Mouse (Mus musculus) adrenal gland (tissue): ENCODE results near the gene Prkag1.

Source experiments
- intact Hi-C: fragments of 180-260 bp; cut with DNase I; formaldehyde crosslinking; loops from one replicate; pipeline ENCODE4 v1.15.1; 2025

Gene Prkag1

DNA sequence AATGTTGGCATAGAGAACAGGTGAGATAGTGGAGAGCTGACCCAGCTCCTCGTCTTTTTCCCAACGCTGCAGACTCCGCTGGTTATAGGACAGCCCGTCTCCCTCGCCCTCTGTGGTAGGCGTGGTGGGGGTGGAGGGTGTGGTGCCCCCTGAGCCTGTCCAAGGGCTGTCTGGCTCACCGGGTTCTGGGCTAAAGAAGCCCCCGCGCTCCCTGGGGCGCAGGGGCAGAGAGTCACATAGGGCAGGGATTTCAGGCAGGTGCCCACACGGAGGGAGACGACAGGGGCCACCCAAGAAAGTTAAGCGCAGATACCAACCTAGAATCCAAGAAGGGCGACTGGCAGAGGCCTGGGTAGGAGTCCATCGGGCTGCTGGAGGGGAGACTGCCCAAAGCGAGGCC, 22.9 kb upstream of the Prkag1 start:
- intact Hi-C loops = no loop called here

- intact Hi-C loops = no loop called here
Observed at GRCm38 (mm10) chr15:98853161-98853937, 22.0 kb upstream of the Prkag1 start.

- intact Hi-C loops = no loop called here
Observed at GRCm38 (mm10) chr15:98852733-98853132, 21.4 kb upstream of the Prkag1 start.

DNA sequence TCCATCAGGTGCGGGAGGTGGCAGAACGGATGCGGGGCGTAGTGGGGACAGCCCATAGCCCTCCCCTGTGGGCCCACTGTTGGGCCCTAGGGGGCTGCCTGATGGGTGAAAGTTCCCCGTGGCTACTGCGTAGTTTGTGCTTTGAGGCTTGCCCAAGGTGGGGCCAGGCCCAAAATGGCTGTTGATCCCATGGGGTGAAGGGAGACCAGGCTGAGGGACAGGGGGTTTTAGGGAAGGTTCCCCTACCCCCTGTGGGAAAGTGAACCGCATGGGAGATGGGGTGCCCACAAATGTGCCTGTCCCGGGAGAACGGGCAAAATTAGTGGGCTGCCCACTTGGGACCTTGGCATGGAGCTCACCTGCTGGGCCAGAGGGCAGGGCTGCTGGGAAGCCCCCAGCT, 20.8 kb upstream of the Prkag1 start:
- intact Hi-C loops = no loop called here

GRCm38 (mm10) chr15:98851229-98851818, 20.0 kb upstream of the Prkag1 start:
- intact Hi-C loops = no loop called here

- intact Hi-C loops = no loop called here
Observed at GRCm38 (mm10) chr15:98850668-98851067, 19.3 kb upstream of the Prkag1 start.

DNA sequence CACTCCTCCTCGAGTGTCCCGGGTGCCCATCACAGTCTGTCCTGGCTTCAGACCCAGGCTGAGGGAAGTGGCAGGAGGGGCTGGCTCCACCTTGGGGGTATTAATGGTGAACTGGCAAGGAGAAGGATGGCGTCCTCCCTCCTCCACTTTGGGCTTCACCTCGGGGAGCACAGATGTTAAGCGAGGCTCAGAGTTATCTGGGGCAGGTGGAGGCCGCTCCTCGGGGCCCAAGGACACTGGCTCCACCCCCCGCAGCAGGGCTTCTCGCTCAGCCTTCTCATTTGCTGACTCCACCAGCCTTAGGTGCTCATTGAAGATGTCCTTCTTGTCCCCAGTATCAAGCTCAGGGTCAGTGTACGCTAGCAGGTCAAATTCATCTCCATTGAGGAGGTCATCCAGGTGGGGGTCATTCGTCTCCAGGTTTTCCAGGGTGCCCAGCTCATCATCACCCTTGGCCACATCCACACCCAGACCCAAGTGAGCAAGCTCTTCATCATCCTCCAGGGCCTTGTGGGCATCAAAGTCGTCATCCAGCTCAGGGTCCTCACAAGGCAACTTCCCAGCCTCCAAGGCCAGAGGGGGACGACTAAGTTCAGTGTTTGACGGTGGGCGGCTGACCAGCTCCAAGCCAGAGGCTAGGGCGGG, 18.8 kb upstream of the Prkag1 start:
- intact Hi-C loops = no loop called here

DNA sequence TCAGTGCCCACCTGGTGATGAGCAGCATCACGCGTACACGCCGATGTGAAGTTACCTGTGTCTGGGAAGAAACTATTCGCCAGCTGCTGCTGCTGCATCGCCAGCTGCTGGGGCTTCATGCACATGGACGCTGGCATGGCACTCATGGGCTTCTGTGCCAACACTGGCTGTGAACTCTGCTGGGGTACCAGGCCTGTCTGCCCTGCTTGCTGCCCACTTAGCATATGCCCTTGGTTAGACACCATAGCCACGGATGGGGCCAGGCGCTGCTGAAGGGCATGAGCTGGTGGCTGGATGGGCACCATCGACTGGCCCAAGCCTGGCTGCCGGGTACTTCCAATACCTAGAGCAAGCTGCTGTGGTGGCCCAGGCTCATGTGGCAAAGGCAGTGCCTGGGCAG, 17.8 kb upstream of the Prkag1 start:
- intact Hi-C loops = no loop called here

DNA sequence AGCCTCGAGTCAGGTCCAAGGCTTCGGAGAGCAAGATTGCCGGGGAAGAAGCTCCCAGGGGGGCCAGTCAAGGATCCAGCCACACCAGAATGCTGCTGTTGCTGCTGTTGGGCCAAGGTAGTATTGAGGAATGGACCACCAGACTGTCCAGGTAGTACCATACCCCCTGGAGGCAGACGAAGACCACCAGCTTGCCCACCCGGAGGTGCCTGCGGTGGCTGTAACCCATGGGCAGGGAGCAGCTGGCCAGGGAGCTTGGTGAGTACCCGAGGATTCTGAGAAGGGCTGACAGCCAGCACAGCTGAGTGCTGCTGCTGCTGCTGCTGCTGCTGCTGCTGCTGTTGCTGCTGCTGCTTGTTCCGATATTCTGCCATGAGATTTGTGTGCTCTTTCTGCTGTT, 14.8 kb upstream of the Prkag1 start:
- intact Hi-C loops = no loop called here

DNA sequence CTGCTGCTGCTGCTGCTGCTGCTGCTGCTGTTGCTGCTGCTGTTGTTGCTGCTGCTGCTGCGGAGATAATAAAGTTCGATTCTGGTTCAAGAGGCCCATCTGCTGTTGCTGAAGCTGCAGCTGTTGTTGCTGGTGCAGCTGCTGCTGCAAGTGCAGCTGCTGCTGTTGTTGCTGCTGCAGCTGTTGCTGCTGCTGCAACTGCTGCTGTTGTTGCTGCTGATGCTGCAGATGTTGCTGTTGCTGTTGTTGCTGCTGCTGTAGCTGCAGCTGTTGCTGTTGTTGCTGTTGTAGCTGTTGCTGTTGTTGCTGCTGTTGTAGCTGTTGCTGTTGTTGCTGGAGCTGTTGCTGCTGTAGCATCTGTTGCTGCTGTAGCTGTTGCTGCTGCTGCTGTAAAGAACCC, 13.8 kb upstream of the Prkag1 start:
- intact Hi-C loops = no loop called here

DNA sequence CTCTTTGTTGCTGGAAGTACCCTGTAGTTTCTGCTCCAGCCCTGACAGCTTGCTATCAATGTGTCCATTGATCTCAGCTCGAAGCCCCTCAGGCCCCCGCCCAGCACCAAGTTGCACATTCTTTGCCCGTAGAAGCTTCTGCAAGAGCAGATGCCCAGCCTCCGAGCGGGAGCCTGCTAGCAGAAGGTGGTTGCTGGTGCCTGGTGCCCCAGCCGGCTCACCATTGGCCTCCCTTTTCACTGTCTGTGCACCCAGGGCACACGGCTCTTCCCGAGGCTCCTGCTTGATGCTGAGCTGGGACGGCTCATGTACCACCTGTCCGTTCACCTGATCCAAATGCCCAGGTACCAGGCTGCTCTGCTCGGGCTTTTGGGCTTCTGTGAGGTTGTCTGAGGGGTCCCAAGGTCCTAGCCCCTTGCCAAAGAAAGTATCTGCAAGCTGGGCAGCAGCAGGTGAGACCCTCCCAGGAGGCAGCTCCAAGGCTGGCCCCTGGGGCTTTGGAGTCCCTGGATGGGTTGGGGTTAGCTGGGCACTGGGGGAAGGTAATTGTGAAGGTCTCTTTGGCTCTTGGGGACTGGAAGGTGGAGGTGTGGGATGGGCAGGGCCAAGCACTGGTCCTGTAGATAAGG, 12.4 kb upstream of the Prkag1 start:
- intact Hi-C loops = no loop called here

GRCm38 (mm10) chr15:98839671-98840585, 8.6 kb upstream of the Prkag1 start:
- intact Hi-C loops = no loop called here

- intact Hi-C loops = no loop called here
Observed at GRCm38 (mm10) chr15:98839161-98839560, 7.8 kb upstream of the Prkag1 start.

DNA sequence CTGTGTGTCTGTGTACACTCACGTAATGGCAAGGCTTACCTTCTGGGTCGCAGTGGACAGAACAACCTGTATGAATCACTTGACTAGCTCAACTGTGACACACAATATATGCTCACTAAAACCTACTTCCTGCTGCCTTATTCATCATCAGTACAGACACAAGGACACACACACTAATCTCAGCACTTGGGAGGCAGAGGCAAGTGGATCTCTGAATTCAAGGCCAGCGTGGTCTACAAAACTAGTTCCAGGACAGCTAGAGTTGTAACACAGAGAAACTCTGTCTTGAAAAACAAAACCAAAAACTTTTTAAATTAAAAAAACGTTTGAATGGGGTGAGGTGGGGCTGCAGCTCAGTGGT, 6.4 kb upstream of the Prkag1 start:
- intact Hi-C loops = no loop called here

DNA sequence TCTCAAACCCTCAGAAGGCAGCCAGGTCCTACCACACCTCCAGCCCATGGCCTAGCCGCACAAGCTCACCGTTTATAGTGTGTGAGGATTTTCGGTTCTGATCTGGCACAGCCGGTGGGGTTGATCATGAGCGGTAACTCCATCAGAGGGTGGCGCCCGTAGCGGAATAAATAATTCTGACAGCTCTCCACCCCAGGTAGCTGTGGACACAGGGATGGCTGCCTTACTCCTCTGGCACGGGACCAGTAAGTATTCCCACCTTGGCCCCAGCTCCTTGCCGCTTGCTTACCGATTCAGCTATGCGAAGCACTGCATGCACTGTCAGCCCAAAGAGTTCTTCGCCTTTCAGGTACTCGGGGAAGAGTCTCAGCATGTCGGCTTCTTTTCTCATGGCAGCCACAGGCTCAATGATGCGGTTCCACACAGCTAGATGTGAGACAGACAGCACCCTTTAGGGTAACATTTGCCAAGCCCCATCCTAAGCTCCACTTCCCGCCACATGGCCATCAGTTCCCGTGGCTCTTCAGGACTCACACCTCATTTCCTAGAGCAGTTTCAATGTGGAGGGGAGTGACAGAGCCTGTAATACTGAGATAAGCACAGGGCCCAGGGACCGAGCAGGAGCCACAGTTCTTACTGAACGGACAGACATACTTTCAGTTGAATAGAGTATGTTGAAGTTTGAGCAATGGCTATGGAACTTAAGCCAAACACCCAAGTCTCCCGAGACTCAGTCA, 5.9 kb upstream of the Prkag1 start:
- intact Hi-C loops = no loop called here

- intact Hi-C loops = no loop called here
Observed at GRCm38 (mm10) chr15:98835291-98835690, 4.0 kb upstream of the Prkag1 start.

DNA sequence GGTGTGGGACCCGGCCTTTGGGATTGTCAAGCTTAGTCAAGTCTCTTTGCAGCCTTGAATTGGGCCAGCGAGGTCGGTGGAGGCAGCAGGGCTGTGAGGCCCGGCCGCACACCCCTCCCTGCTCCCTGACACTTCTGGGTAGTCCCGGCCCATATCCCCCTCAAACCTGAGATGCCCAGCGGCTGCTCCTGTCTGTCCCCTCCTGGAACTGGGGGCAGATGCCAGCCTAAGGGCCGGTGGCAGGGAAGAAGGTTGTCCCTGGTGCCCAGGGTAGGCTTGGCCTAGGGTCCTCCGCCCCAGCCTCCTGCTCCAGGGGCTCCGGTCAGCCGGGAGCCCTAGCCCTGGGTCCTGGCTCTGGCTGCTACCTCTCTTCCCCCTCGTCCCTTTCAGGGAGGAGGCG, 2.7 kb upstream of the Prkag1 start:
- intact Hi-C loops = loop anchor here (5.0 kb wide), 1 partner anchor 33 kb away; no protein-coding TSS in a partner anchor

GRCm38 (mm10) chr15:98833281-98833680, 2.0 kb upstream of the Prkag1 start:
- intact Hi-C loops = loop anchor here (5.0 kb wide), 1 partner anchor 34 kb away; no protein-coding TSS in a partner anchor

DNA sequence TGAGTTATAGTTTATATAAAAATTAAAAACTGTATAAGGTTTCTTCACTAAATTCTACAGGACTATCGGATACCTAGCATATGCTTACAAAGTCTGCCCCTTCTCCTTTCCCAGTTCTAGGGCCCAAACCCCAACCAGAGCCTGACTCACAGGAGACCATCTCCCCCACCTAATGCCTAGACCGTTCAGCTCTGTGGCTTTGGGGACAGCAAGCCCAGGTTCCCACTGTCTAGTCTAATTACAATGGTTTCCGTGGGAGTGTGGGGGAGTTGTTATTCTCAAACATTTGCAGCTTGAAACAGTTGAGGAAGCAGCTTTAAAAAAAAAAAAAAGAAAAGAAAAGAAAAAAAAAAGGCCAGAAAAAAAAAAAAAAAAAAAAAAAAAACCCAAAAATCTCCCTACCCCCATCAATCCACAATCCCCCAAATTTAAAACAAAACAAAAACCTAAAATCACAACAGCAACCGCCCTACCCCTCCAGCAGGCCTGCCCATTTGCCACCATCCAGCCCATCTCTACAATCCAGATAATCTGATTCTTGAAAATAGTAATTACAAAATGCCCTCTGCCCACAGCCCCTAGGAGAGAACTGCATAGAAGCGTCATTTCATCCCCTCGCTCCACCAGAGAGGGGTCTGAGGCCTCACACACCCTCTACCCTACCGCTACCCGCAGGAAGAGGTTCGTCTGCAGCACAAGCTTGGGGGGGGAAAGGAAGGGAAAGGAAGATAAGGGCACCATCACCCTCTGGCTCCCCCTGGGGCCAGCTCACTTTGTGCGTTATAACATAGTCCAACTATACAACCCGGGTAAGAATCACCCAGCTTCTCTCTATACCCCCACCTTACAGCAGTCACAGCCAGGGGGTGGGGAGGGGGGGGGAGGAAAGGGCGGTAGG, 1.1 kb upstream of the Prkag1 start:
- intact Hi-C loops = loop anchor here (5.0 kb wide), 1 partner anchor 35 kb away; no protein-coding TSS in a partner anchor
